Mouse (Mus musculus) Patski (cell line): ENCODE measurements around the gene Dmkn. TPM values are rescaled to one million over a fixed set of nuclear protein-coding genes. Genes with fewer than 3 reads are reported as not detected.

ENCODE experiments used
- ATAC-seq: fragments of 100-300 bp; one replicate; pipeline ENCODE4 v1.8.0; 2021
- CTCF ChIA-PET: fragments of 350-600 bp; sonication (Branson Sonifier 250); formaldehyde crosslinking; loops from one replicate; lab custom pipeline; 2022; ENCODE audit warnings: inconsistent platforms; lab: Charles Lee
- POLR2A ChIA-PET: fragments of 350-600 bp; sonication (Branson Sonifier 250); formaldehyde crosslinking; loops from one replicate; lab custom pipeline; 2022; ENCODE audit warnings: antibody characterized with exemption, inconsistent platforms; lab: Charles Lee
- DNase-seq: peaks from one replicate; pipeline ENCODE4 v3.0.0-alpha.2; 2011; ENCODE audit warnings: low read depth, low spot score
- H3K27me3 ChIP-seq: fragments of 371-371 bp; one replicate; pipeline ENCODE4 v1.5.1; 2021
- CTCF ChIP-seq: fragments of 100-300 bp; IDR thresholded peaks from one replicate; pipeline ENCODE4 v1.5.1; 2021
- in situ Hi-C: fragments of 300-500 bp; cut with MboI; formaldehyde crosslinking; loops from 3 replicates; pipeline ENCODE4 v1.11.1; 2018; ENCODE audit warnings: low pct_unique_long_range_greater_than_20kb, mixed read lengths
- polyA plus RNA-seq: library from polyadenylated mRNA; unstranded; gene quantifications from one replicate; pipeline ENCODE4 v1.2.3, GENCODE M21; 2021

Gene Dmkn
- polyA plus RNA-seq, 1 experiment from 2014 or later, result 0.26 TPM

GRCm38 (mm10) chr7:30765173-30765572 lies 1.6 kb downstream of the Dmkn start:
- CTCF ChIA-PET, result no interaction called here
- ATAC-seq (no peak), DNase-seq (no peak)
- no peak for TF ChIP-seq CTCF
- in situ Hi-C loops, result no loop called here
- POLR2A ChIA-PET, result no interaction called here
- peaks cover 8% of the 10 kb centered on the region for H3K27me3 ChIP-seq

- peak; percentile 48 for TF ChIP-seq CTCF
- no peak for ATAC-seq
- H3K27me3 ChIP-seq, result peaks cover 8% of the 10 kb centered on the region
- in situ Hi-C loops, result no loop called here
- no peak for DNase-seq
- ChIA-PET POLR2A (no interaction called here), CTCF (interaction anchor here (0.9 kb wide), 1 partner anchor 8 kb away, joined by 4 read pairs; no protein-coding TSS in a partner anchor)
These were observed 2.9 kb downstream of the Dmkn start for GRCm38 (mm10) chr7:30766408-30766807.

- DNase-seq (no peak), ATAC-seq (no peak)
- ChIA-PET CTCF (no interaction called here), POLR2A (no interaction called here)
- in situ Hi-C loops, result no loop called here
- no peak for TF ChIP-seq CTCF
- peaks cover 7% of the 10 kb centered on the region for H3K27me3 ChIP-seq
These were observed 5.7 kb downstream of the Dmkn start for GRCm38 (mm10) chr7:30769236-30769635.

GRCm38 (mm10) chr7:30776104-30776503 lies 12.5 kb downstream of the Dmkn start:
- ATAC-seq (no peak), DNase-seq (no peak)

GRCm38 (mm10) chr7:30777081-30777579 lies 13.6 kb downstream of the Dmkn start:
- in situ Hi-C loops, result no loop called here
- ATAC-seq (no peak), DNase-seq (no peak)
- peaks cover 15% of the 10 kb centered on the region for H3K27me3 ChIP-seq
- ChIA-PET POLR2A (no interaction called here), CTCF (no interaction called here)
- no peak for TF ChIP-seq CTCF

More at GRCm38 (mm10) chr7:30776104-30776503, 12.5 kb downstream of the Dmkn start:
- POLR2A ChIA-PET, result no interaction called here
- in situ Hi-C loops, result no loop called here
- CTCF ChIA-PET, result no interaction called here
- H3K27me3 ChIP-seq, result peaks cover 16% of the 10 kb centered on the region
- TF ChIP-seq CTCF, result no peak

GRCm38 (mm10) chr7:30777911-30778310 lies 14.4 kb downstream of the Dmkn start:
- DNase-seq (no peak), ATAC-seq (no peak)
- ChIA-PET POLR2A (no interaction called here), CTCF (no interaction called here)
- H3K27me3 ChIP-seq, result peaks cover 14% of the 10 kb centered on the region
- in situ Hi-C loops, result no loop called here
- no peak for TF ChIP-seq CTCF

GRCm38 (mm10) chr7:30781792-30782191 lies 18.2 kb downstream of the Dmkn start:
- ChIA-PET POLR2A (no interaction called here), CTCF (no interaction called here)
- H3K27me3 ChIP-seq, result peaks cover 7% of the 10 kb centered on the region
- ATAC-seq, result no peak
- TF ChIP-seq CTCF, result peak; percentile 80
- in situ Hi-C loops, result no loop called here
- DNase-seq, result no peak

- ChIA-PET POLR2A (no interaction called here), CTCF (no interaction called here)
- DNase-seq (no peak), ATAC-seq (no peak)
- in situ Hi-C loops, result no loop called here
- TF ChIP-seq CTCF, result no peak
- H3K27me3 ChIP-seq, result peaks cover 10% of the 10 kb centered on the region
These were observed 19.1 kb downstream of the Dmkn start for GRCm38 (mm10) chr7:30782658-30783057.

- POLR2A ChIA-PET, result no interaction called here
These were observed 21.6 kb downstream of the Dmkn start for GRCm38 (mm10) chr7:30785154-30785553.

GRCm38 (mm10) chr7:30785721-30786546 lies 22.4 kb downstream of the Dmkn start:
- POLR2A ChIA-PET, result no interaction called here
- CTCF ChIA-PET, result no interaction called here
- DNase-seq (no peak), ATAC-seq (no peak)
- no peak for TF ChIP-seq CTCF
- in situ Hi-C loops, result no loop called here
- H3K27me3 ChIP-seq, result peaks cover 4% of the 10 kb centered on the region

More at GRCm38 (mm10) chr7:30785154-30785553, 21.6 kb downstream of the Dmkn start:
- DNase-seq (no peak), ATAC-seq (no peak)
- TF ChIP-seq CTCF, result no peak
- CTCF ChIA-PET, result no interaction called here
- in situ Hi-C loops, result no loop called here
- H3K27me3 ChIP-seq, result peaks cover 8% of the 10 kb centered on the region

- CTCF ChIA-PET, result no interaction called here
- DNase-seq (no peak), ATAC-seq (no peak)
- H3K27me3 ChIP-seq, result peaks cover 8% of the 10 kb centered on the region
- POLR2A ChIA-PET, result no interaction called here
- in situ Hi-C loops, result no loop called here
- TF ChIP-seq CTCF, result no peak
These were observed 23.9 kb downstream of the Dmkn start, which contains the start of gene Krtdap for GRCm38 (mm10) chr7:30787377-30788022. Gene Krtdap (plus strand): TSS chr7:30787896.
